Mouse (Mus musculus): ENCODE data around the gene Eci1.
"Not testable (repeated sequence)": the region's sequence is repeated elsewhere in the genome, so short reads cannot be mapped to it uniquely, and the experiment has no call there.

DNA sequence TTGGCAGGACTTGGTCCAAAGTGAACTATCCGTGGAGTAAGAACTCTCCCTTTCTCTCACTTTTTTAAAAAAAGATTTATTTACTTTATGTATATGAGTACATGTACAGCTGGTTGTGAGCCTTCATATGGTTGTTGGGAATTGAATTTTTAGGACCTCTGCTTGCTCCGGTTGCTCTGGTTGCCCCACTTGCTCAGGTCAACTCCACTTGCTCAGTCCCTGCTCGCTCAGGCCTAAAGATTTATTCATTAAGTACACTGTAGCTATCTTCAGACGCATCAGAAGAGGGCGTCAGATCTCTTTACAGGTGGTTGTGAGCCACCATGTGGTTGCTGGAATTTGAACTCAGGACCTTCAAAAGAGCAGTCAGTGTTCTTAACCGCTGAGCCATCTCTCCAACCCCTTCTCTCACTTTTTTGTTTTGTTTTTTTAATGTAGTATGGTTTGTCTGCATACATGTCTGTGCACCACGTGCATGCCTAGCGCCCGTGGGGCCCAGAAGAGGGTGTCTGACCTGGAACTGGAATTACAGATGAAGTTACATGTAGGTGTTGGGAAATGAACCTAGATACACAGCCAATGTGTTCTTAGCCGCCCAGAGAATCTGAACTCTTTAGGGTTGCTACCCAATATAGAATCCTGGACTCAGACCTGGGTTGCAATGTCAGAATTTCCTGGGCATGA is 29.2 kb downstream of the Eci1 start:
- not testable (repeated sequence) for TF ChIP-seq CTCF, EP300 (IDR thresholded peaks at IDR 0.05; ENCODE audit: low read depth)
